Mouse (Mus musculus): ENCODE data around the gene Msln. TPM values are rescaled to one million over a fixed set of nuclear protein-coding genes. Genes with fewer than 3 reads are reported as not detected.

Gene Msln
- total and polyA plus RNA-seq, 3 experiments, result not detected

DNA sequence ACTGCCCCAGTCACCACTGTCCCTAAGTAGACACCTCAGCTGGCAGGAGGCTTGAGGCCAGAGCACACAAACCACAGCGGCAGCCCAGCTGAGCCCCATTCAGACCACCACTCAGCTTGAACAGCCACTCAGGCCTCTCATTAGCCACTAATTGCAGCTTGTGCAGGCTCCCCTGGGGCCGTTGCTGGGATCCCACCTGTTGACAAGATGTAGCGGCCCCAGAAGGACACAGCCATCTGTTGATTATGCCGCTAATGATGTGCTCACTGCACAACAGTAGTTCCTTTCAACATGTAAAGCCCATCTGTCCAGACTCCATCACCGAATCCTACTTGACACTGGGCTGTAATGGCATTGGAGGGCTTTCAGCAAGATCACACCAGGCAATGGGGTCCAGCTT, 11.7 kb upstream of the Msln start:
- Histone ChIP-seq H3K9ac (ENCODE audit: insufficient read depth, low read depth) (no peak overlapping the region), H3K36me3 (replicated peaks in 1 of 2; ENCODE audit: control insufficient read depth in 1 of 2, insufficient read depth in 1 of 2, low read length in 1 of 2) (no peaks in the 10 kb centered on the region)
- dilution Hi-C loops (cut with MboI; ENCODE audit: extremely low pct_ligation_motif_present, extremely low pct_unique_long_range_greater_than_20kb, low sequenced_read_pairs), result no loop called here

GRCm38 (mm10) chr17:25762591-25762990, 8.4 kb upstream of the Msln start:
- dilution Hi-C loops (cut with MboI; ENCODE audit: extremely low pct_ligation_motif_present, extremely low pct_unique_long_range_greater_than_20kb, low sequenced_read_pairs) (no loop called here), in situ Hi-C loops (cut with MboI; ENCODE audit: low pct_ligation_motif_present, low pct_unique_long_range_greater_than_20kb, low sequenced_read_pairs) (no loop called here)
- no peaks in the 10 kb centered on the region for H3K79me2 ChIP-seq (replicated peaks; ENCODE audit: control insufficient read depth, extremely low read depth, insufficient read depth, poor library complexity, severe bottlenecking)
- H3K36me3 ChIP-seq (replicated peaks in 1 of 2; ENCODE audit: control insufficient read depth in 1 of 2, insufficient read depth in 1 of 2, low read length in 1 of 2), result no peaks in the 10 kb centered on the region
- no peak overlapping the region for H3K4me3 ChIP-seq (replicated peaks in 1 of 3; ENCODE audit: low read depth in 2 of 3, low read length in 2 of 3, poor library complexity in 1 of 3)
- H3K27ac ChIP-seq (ENCODE audit: insufficient read depth, low read depth), result no peak overlapping the region
- no peaks in the 10 kb centered on the region for H3K4me1 ChIP-seq (ENCODE audit: control insufficient read depth in 1 of 2, insufficient read depth in 2 of 2)
- no peaks in the 10 kb centered on the region for H3K9me3 ChIP-seq (replicated peaks; ENCODE audit: low read length)
- DNase-seq (ENCODE audit: extremely low read depth), result no peak
- H3K4me2 ChIP-seq (ENCODE audit: insufficient read depth, low read depth, poor library complexity, severe bottlenecking), result no peak overlapping the region
- TF ChIP-seq MEF2A (IDR thresholded peaks at IDR 0.05; ENCODE audit: borderline replicate concordance, low read depth, low read length), result no peak
- TF ChIP-seq KAT2A (IDR thresholded peaks at IDR 0.05; ENCODE audit: insufficient replicate concordance, low read length), result no peak
- TF ChIP-seq NELFE (IDR thresholded peaks at IDR 0.05; ENCODE audit: low read depth, low read length), result no peak
- no peak for TF ChIP-seq POLR2A (IDR thresholded peaks at IDR 0.05; ENCODE audit: low read depth, low read length)
- TF ChIP-seq USF1 (IDR thresholded peaks at IDR 0.05; ENCODE audit: low read depth, low read length), result no peak
- no peak for TF ChIP-seq ZMIZ1 (IDR thresholded peaks at IDR 0.05; ENCODE audit: low read depth, low read length)
- TF ChIP-seq MAX (IDR thresholded peaks at IDR 0.05; ENCODE audit: low read length), result no peak
- TF ChIP-seq SIN3A (IDR thresholded peaks at IDR 0.05; ENCODE audit: low read length), result no peak
- no peak for TF ChIP-seq SMC3 (IDR thresholded peaks at IDR 0.05; ENCODE audit: low read depth, low read length)
- no peak for TF ChIP-seq E2F4 (IDR thresholded peaks at IDR 0.05; ENCODE audit: insufficient replicate concordance, low read depth, low read length)
- TF ChIP-seq RAD21 (IDR thresholded peaks at IDR 0.05; ENCODE audit: low read depth, low read length), result no peak
- TF ChIP-seq BHLHE40 (IDR thresholded peaks at IDR 0.05; ENCODE audit: low read depth, low read length), result no peak
- no peak for TF ChIP-seq JUN (IDR thresholded peaks at IDR 0.05; ENCODE audit: insufficient read depth, low read depth, low read length)
- TF ChIP-seq CHD1 (IDR thresholded peaks at IDR 0.05; ENCODE audit: low read depth, low read length), result no peak
- no peak for TF ChIP-seq UBTF (IDR thresholded peaks at IDR 0.05; ENCODE audit: low read depth, low read length)
- no peak for TF ChIP-seq TBP (conservative IDR thresholded peaks at IDR 0.05; ENCODE audit: low read depth, low read length)
- TF ChIP-seq TCF12 (IDR thresholded peaks at IDR 0.05; ENCODE audit: low read depth, low read length), result no peak
- no peak for TF ChIP-seq NRF1 (IDR thresholded peaks at IDR 0.05; ENCODE audit: low read depth, low read length)
- peaks cover 84% of the 10 kb centered on the region for H3K27me3 ChIP-seq (replicated peaks)
- no peak overlapping the region for H3K9ac ChIP-seq (ENCODE audit: insufficient read depth, low read depth)

More for the DNA sequence above, 11.7 kb upstream of the Msln start:
- DNase-seq (ENCODE audit: extremely low read depth), result no peak
- Histone ChIP-seq H3K79me2 (replicated peaks; ENCODE audit: control insufficient read depth, extremely low read depth, insufficient read depth, poor library complexity, severe bottlenecking) (no peaks in the 10 kb centered on the region), H3K27me3 (replicated peaks) (peaks cover 78% of the 10 kb centered on the region), H3K4me1 (ENCODE audit: control insufficient read depth in 1 of 2, insufficient read depth in 2 of 2) (peaks cover 0 to 7% of the 10 kb centered on the region in 2 experiments; a peak in 2 of 4 replicates), H3K4me3 (replicated peaks in 1 of 3; ENCODE audit: low read depth in 2 of 3, low read length in 2 of 3, poor library complexity in 1 of 3) (no peak overlapping the region), H3K4me2 (ENCODE audit: insufficient read depth, low read depth, poor library complexity, severe bottlenecking) (no peak overlapping the region), H3K9me3 (replicated peaks; ENCODE audit: low read length) (no peaks in the 10 kb centered on the region), H3K27ac (ENCODE audit: insufficient read depth, low read depth) (no peak overlapping the region)
- in situ Hi-C loops (cut with MboI; ENCODE audit: low pct_ligation_motif_present, low pct_unique_long_range_greater_than_20kb, low sequenced_read_pairs), result no loop called here
- TF ChIP-seq JUN (IDR thresholded peaks at IDR 0.05; ENCODE audit: insufficient read depth, low read depth, low read length) (no peak), TBP (conservative IDR thresholded peaks at IDR 0.05; ENCODE audit: low read depth, low read length) (no peak), RCOR1 (conservative IDR thresholded peaks at IDR 0.05; ENCODE audit: low read depth, low read length) (no peak), CHD1 (IDR thresholded peaks at IDR 0.05; ENCODE audit: low read depth, low read length) (no peak), POLR2A (IDR thresholded peaks at IDR 0.05; ENCODE audit: low read depth, low read length) (no peak), USF1 (IDR thresholded peaks at IDR 0.05; ENCODE audit: low read depth, low read length) (no peak), MEF2A (IDR thresholded peaks at IDR 0.05; ENCODE audit: borderline replicate concordance, low read depth, low read length) (no peak), EP300 (IDR thresholded peaks at IDR 0.05; ENCODE audit: low read length) (no peak), TCF12 (IDR thresholded peaks at IDR 0.05; ENCODE audit: low read depth, low read length) (no peak)

Measured in CH12.LX (cell line).